Mouse (Mus musculus): ENCODE data around the gene Gm11239.
"Not testable (repeated sequence)": the region's sequence is repeated elsewhere in the genome, so short reads cannot be mapped to it uniquely, and the experiment has no call there.

The Gm11239 gene

DNA sequence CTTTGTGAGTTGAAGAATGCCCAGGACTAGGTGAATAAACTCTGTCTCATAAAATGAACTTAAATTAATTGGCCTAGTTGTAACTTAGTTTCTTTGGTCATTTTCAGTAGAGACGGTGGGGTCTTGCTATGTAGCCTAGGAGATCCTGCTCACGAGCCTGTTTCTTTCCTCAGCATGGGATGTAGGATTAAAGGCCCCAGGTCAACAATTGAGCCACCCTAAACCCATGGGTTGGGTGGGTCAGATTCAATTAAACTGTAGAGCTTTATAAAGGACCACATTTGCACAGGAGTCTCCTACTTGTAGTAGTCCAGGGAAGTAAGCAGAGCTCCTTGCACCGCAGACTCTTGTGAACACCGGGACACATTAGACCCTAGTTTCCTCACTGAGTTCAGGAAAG, at the start of gene Gm11239:
TSS of gene Gm11239 (plus strand) at position 301 of the 400 bp plus-strand sequence.
- not testable (repeated sequence) for DNase-seq

DNA sequence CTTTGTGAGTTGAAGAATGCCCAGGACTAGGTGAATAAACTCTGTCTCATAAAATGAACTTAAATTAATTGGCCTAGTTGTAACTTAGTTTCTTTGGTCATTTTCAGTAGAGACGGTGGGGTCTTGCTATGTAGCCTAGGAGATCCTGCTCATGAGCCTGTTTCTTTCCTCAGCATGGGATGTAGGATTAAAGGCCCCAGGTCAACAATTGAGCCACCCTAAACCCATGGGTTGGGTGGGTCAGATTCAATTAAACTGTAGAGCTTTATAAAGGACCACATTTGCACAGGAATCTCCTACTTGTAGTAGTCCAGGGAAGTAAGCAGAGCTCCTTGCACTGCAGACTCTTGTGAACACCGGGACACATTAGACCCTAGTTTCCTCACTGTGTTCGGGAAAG, 45.5 kb upstream of the Gm11239 start, which contains the start of gene Gm11237:
TSS of gene Gm11237 (plus strand) at position 301 of the 400 bp plus-strand sequence.
- DNase-seq, result not testable (repeated sequence)

DNA sequence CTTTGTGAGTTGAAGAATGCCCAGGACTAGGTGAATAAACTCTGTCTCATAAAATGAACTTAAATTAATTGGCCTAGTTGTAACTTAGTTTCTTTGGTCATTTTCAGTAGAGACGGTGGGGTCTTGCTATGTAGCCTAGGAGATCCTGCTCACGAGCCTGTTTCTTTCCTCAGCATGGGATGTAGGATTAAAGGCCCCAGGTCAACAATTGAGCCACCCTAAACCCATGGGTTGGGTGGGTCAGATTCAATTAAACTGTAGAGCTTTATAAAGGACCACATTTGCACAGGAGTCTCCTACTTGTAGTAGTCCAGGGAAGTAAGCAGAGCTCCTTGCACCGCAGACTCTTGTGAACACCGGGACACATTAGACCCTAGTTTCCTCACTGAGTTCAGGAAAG, 30.3 kb upstream of the Gm11239 start, which contains the start of gene Gm11236:
TSS of gene Gm11236 (plus strand) at position 301 of the 400 bp plus-strand sequence.
- not testable (repeated sequence) for DNase-seq

DNA sequence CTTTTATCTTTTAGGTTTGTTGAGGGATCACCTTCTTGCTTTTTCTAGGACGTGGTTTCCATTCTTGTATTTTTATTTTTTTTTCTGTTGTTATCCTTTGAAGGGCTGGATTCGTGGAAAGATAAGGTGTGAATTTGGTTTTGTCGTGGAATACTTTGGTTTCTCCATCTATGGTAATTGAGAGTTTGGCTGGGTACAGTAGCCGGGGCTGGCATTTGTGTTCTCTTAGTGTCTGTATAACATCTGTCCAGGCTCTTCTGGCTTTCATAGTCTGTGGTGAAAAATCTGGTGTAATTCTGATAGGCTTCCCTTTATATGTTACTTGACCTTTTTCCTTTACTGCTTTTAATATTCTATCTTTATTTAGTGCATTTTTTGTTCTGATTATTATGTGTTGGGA, 6.3 kb upstream of the Gm11239 start:
- not testable (repeated sequence) for DNase-seq

DNA sequence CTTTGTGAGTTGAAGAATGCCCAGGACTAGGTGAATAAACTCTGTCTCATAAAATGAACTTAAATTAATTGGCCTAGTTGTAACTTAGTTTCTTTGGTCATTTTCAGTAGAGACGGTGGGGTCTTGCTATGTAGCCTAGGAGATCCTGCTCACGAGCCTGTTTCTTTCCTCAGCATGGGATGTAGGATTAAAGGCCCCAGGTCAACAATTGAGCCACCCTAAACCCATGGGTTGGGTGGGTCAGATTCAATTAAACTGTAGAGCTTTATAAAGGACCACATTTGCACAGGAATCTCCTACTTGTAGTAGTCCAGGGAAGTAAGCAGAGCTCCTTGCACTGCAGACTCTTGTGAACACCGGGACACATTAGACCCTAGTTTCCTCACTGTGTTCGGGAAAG, 15.1 kb downstream of the Gm11239 start, which contains the start of gene Gm428:
TSS of gene Gm428 (plus strand) at position 301 of the 400 bp plus-strand sequence.
- DNase-seq, result not testable (repeated sequence)

DNA sequence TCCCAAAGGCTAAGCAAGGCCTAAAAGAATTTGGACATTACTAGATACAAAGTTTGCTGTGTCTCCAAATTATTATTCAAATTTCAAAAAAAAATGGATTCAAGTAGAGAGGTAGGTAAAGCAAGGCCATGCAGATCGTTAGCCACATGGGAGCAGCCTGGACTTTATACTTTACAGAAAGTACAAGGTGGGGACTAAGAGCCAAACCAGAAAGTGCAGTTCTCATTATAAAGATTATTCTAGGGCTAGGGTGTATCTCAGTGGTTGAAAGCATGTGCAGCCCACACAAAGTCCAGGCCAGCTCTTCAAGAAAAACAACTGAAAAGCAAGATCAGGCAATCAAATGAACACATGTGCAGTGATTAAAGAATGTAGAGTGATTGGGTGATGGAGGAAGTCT, 50.6 kb downstream of the Gm11239 start:
- no peak for DNase-seq

GRCm38 (mm10) chr4:73719819-73720218, 51.7 kb downstream of the Gm11239 start:
- no peak for DNase-seq

Measured in lung, postnatal 4 days (tissue).